Mouse (Mus musculus) stomach, embryonic 14.5 days (tissue): ENCODE results near the gene Rasl11b. TPM values are rescaled to one million over a fixed set of nuclear protein-coding genes. Genes with fewer than 3 reads are reported as not detected.

ENCODE experiments used
- ATAC-seq: fragments of 200-750 bp; cut with Nextera tagmentation; 2 replicates; pipeline ENCODE4 v1.8.0; 2017; ENCODE audit warnings: low read depth, moderate TSS enrichment; ENCODE audit not compliant: insufficient number of reproducible peaks, insufficient read depth, low FRiP score
- H3K27ac ChIP-seq: fragments of 300-500 bp; sonication (generic); 2 replicates; pipeline ENCODE4 v1.5.1; 2014; ENCODE audit warnings: mild to moderate bottlenecking, low read length, moderate library complexity, mixed read lengths
- H3K27me3 ChIP-seq: fragments of 300-500 bp; sonication (generic); 2 replicates; pipeline ENCODE4 v1.6.1; 2014; ENCODE audit warnings: low read length, control low read depth, mixed read lengths; ENCODE audit not compliant: control insufficient read depth, insufficient read depth
- H3K36me3 ChIP-seq: fragments of 300-500 bp; sonication (generic); 2 replicates; pipeline ENCODE4 v1.6.1; 2014; ENCODE audit warnings: mild to moderate bottlenecking, control low read depth, low read length, moderate library complexity, mixed read lengths; ENCODE audit not compliant: control insufficient read depth, insufficient read depth
- H3K4me1 ChIP-seq: fragments of 300-500 bp; sonication (generic); 2 replicates; pipeline ENCODE4 v1.6.1; 2014; ENCODE audit warnings: low read length, control low read depth, mixed read lengths; ENCODE audit not compliant: control insufficient read depth, insufficient read depth
- H3K4me2 ChIP-seq: fragments of 300-500 bp; sonication (generic); replicated peaks from 2 replicates; pipeline ENCODE4 v1.6.1; 2014; ENCODE audit warnings: low read depth, low read length, control low read depth
- H3K4me3 ChIP-seq: fragments of 300-500 bp; sonication (generic); 2 replicates; pipeline ENCODE4 v1.5.1; 2014; ENCODE audit warnings: low read depth, low read length, control low read depth
- H3K9ac ChIP-seq: fragments of 300-500 bp; sonication (generic); replicated peaks from 2 replicates; pipeline ENCODE4 v1.6.1; 2014; ENCODE audit warnings: low read depth, mild to moderate bottlenecking, control low read depth, low read length, moderate library complexity, mixed read lengths
- H3K9me3 ChIP-seq: fragments of 300-500 bp; sonication (generic); 2 replicates; pipeline ENCODE4 v1.6.1; 2016; ENCODE audit warnings: low read depth, low read length, control low read depth; ENCODE audit not compliant: control insufficient read depth
- WGBS: fragments of 180-500 bp; shearing (Covaris S2); extraction: QIAGEN DNeasy Blood & Tissue Kit; methylation state at CpG from one replicate; pipeline ENCODE4 v1.1.7; 2014; 5-methylcytosine and 5-hydroxymethylcytosine counted together
- polyA plus RNA-seq: library from polyadenylated mRNA; unstranded; fragments of >200 nt; fragmentation: Nextera tagmentation; extraction: Ambion mirVana; gene quantifications from 2 replicates; pipeline ENCODE4 v1.2.1, GENCODE M21; 2014

Rasl11b gene
- polyA plus RNA-seq, 1 experiment from 2014 or later = 52.0 TPM

DNA sequence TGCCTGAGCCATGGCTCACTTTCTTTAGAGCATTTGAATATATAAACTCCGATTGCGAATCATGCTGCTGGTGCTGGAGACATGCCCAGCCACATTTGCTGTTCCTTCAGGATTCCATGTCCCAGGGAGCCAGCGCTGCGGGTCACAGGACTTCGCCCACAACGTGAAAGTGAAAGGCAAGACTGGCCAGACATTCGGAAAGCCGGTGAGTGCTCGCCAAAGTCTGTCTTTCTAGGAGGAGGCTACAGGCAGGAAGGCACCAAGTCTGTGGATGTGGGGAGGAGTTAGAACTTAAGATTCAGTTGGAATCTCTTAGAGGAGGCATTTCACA lies 5.0 kb upstream of the Rasl11b start:
- no peak overlapping the region for H3K4me2 ChIP-seq
- peaks cover 10% of the 10 kb centered on the region for H3K4me1 ChIP-seq

GRCm38 (mm10) chr5:74190911-74191310 lies 4.2 kb upstream of the Rasl11b start:
- no peak overlapping the region for H3K4me2 ChIP-seq
- WGBS = 88% methylated on average over 5 of the region's 5 CpGs
- no peak overlapping the region for H3K4me3 ChIP-seq
- no peaks in the 10 kb centered on the region for H3K36me3 ChIP-seq
- H3K9me3 ChIP-seq = no peaks in the 10 kb centered on the region
- H3K27me3 ChIP-seq = no peaks in the 10 kb centered on the region
- ATAC-seq = no peak
- H3K4me1 ChIP-seq = peaks cover 10% of the 10 kb centered on the region
- no peak overlapping the region for H3K9ac ChIP-seq
- no peak overlapping the region for H3K27ac ChIP-seq

More for the DNA sequence above, 5.0 kb upstream of the Rasl11b start:
- no peaks in the 10 kb centered on the region for H3K36me3 ChIP-seq
- H3K4me3 ChIP-seq = no peak overlapping the region
- no peak overlapping the region for H3K27ac ChIP-seq
- WGBS = 60% methylated on average over 9 of the region's 9 CpGs
- no peak for ATAC-seq
- no peaks in the 10 kb centered on the region for H3K9me3 ChIP-seq
- no peak overlapping the region for H3K9ac ChIP-seq
- no peaks in the 10 kb centered on the region for H3K27me3 ChIP-seq

GRCm38 (mm10) chr5:74193008-74193407 lies 2.1 kb upstream of the Rasl11b start:
- Histone ChIP-seq H3K36me3 (peaks cover 6% of the 10 kb centered on the region; the same call in 1 of the 2 replicates), H3K4me1 (peaks cover 25% of the 10 kb centered on the region), H3K27ac (no peak overlapping the region), H3K9me3 (no peaks in the 10 kb centered on the region), H3K4me2 (no peak overlapping the region), H3K4me3 (no peak overlapping the region), H3K9ac (no peak overlapping the region), H3K27me3 (no peaks in the 10 kb centered on the region)
- WGBS = 67% methylated on average over 2 of the region's 2 CpGs
- no peak for ATAC-seq

- no peak for ATAC-seq
- Histone ChIP-seq H3K4me2 (no peak overlapping the region), H3K4me3 (no peak overlapping the region), H3K27me3 (no peaks in the 10 kb centered on the region), H3K4me1 (peaks cover 31% of the 10 kb centered on the region), H3K9ac (no peak overlapping the region), H3K27ac (no peak overlapping the region), H3K9me3 (no peaks in the 10 kb centered on the region), H3K36me3 (peaks cover 12% of the 10 kb centered on the region)
- WGBS = 46% methylated on average over 7 of the region's 7 CpGs
These were observed 1.5 kb upstream of the Rasl11b start for GRCm38 (mm10) chr5:74193626-74194025.

DNA sequence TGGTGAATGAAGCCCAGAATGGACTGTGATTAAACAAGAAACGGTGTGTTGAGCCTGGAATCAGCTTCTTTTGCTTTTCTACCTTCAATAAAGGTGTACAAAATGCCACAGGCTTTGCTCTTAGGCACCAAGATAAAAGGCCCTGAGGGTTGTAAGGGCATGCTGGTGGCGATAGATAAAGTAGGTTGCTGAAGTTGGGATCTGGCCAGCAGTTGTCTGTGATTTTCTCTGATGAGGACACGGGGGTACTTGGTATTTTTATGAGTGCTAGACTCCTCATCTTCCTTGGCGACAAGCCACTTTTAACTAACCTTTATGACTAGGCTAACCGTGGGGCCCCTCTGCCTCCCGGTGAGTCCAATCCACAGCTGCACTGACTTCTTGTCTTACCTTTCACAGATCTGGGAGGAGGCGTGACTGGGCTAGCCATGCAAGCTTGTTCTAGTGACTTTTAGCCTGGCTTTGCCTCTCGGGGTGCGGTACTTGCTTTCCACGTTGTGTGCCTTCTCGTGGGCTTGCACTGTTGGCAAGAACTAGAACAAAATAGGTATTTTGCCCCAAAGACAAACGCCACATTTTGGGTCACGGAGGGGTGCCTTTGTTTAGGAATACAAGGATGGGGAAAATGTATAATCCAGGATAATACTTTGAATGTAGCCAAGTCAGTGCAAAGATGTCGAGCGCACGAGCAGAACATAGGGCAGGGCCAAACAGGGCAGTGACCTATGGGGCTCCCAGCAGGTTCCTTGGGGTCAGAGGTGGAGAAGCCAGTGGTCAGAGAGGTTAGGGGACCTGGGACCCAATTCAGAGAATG lies 852 bp upstream of the Rasl11b start:
- 28% methylated on average over 16 of the region's 16 CpGs for WGBS
- Histone ChIP-seq H3K27me3 (no peaks in the 10 kb centered on the region), H3K9me3 (no peaks in the 10 kb centered on the region), H3K4me3 (peak overlapping the region; percentile 66), H3K27ac (no peak overlapping the region), H3K9ac (peak overlapping the region; percentile 83), H3K4me1 (peaks cover 34% of the 10 kb centered on the region), H3K36me3 (peaks cover 18% of the 10 kb centered on the region), H3K4me2 (peak overlapping the region; percentile 93)
- ATAC-seq = no peak

GRCm38 (mm10) chr5:74195614-74196306 lies 674 bp downstream of the Rasl11b start:
- peak overlapping the region; percentile 83 for H3K9ac ChIP-seq
- peak overlapping the region; percentile 66 for H3K4me3 ChIP-seq
- no peaks in the 10 kb centered on the region for H3K27me3 ChIP-seq
- under 1% methylated on average over 27 of the region's 27 CpGs for WGBS
- peak overlapping the region; percentile 6; the same call in 1 of the 2 replicates for H3K27ac ChIP-seq
- H3K9me3 ChIP-seq = no peaks in the 10 kb centered on the region
- peaks cover 25% of the 10 kb centered on the region for H3K36me3 ChIP-seq
- peaks cover 34% of the 10 kb centered on the region for H3K4me1 ChIP-seq
- peak overlapping the region; percentile 93 for H3K4me2 ChIP-seq
- ATAC-seq = peak; percentile 10; the same call in 1 of the 2 replicates

GRCm38 (mm10) chr5:74196307-74196618 lies 1.2 kb downstream of the Rasl11b start:
- peak overlapping the region; percentile 66 for H3K4me3 ChIP-seq
- no peaks in the 10 kb centered on the region for H3K9me3 ChIP-seq
- peaks cover 34% of the 10 kb centered on the region for H3K4me1 ChIP-seq
- H3K4me2 ChIP-seq = peak overlapping the region; percentile 93
- WGBS = 4% methylated on average over 4 of the region's 4 CpGs
- peaks cover 25% of the 10 kb centered on the region for H3K36me3 ChIP-seq
- peak overlapping the region; percentile 0; the same call in 1 of the 2 replicates for H3K27ac ChIP-seq
- peak overlapping the region; percentile 83; the same call in 1 of the 2 replicates for H3K9ac ChIP-seq
- no peaks in the 10 kb centered on the region for H3K27me3 ChIP-seq
- ATAC-seq = no peak

- 70% methylated on average over 22 of the region's 22 CpGs for WGBS
- Histone ChIP-seq H3K9me3 (no peaks in the 10 kb centered on the region), H3K4me3 (peak overlapping the region; percentile 66; the same call in 1 of the 2 replicates), H3K4me2 (peak overlapping the region; percentile 93), H3K27ac (peak overlapping the region; percentile 35; the same call in 1 of the 2 replicates), H3K4me1 (peaks cover 34% of the 10 kb centered on the region), H3K27me3 (no peaks in the 10 kb centered on the region), H3K36me3 (peaks cover 25% of the 10 kb centered on the region), H3K9ac (no peak overlapping the region)
- ATAC-seq = no peak
These were observed 2.6 kb downstream of the Rasl11b start for GRCm38 (mm10) chr5:74197541-74198330.
